Mouse (Mus musculus) liver, adult 2 months (tissue): ENCODE results near the gene Pla2g2f.

Experiments
- CTCF ChIP-seq: fragments of 200-500 bp; IDR thresholded peaks from 2 replicates; pipeline ENCODE4 v1.5.1; 2011; ENCODE audit warnings: low read depth, low read length, control low read depth
- POLR2A ChIP-seq: fragments of 200-500 bp; IDR thresholded peaks from 2 replicates; pipeline ENCODE4 v1.6.1; 2011; ENCODE audit warnings: low read length, control low read depth; ENCODE audit not compliant: insufficient read depth; ENCODE audit errors: extremely low read depth

- TF ChIP-seq CTCF, result no peak
- TF ChIP-seq POLR2A, result no peak
Observed at GRCm38 (mm10) chr4:138701111-138701510, 56.3 kb downstream of the Pla2g2f start.
